Mouse (Mus musculus) kidney, adult 2 months (tissue): ENCODE measurements at regions not wholly inside any gene's neighbourhood (a gene's known extent, or its start where the extent isn't known, plus 50 kb on each side); places are given as distances from the start of the nearest gene placed in this dataset.

ENCODE experiments used
- DNase-seq: peaks from one replicate; pipeline ENCODE4 v3.0.0; 2021
- H3K27ac ChIP-seq: fragments of 200-500 bp; 2 replicates; pipeline ENCODE4 v1.5.1; 2012; ENCODE audit warnings: low read depth, low read length, control low read depth, inconsistent platforms; ENCODE audit not compliant: insufficient read depth
- H3K27me3 ChIP-seq: fragments of 200-500 bp; replicated peaks from 2 replicates; pipeline ENCODE4 v1.6.1; 2012; ENCODE audit warnings: mild to moderate bottlenecking, moderate library complexity, low read length, inconsistent platforms; ENCODE audit not compliant: control insufficient read depth, insufficient read depth
- H3K36me3 ChIP-seq: fragments of 200-500 bp; 2 replicates; pipeline ENCODE4 v1.6.1; 2012; ENCODE audit warnings: mild to moderate bottlenecking, moderate library complexity, low read length, inconsistent platforms; ENCODE audit not compliant: control insufficient read depth, insufficient read depth
- H3K4me1 ChIP-seq: fragments of 200-500 bp; 2 replicates; pipeline ENCODE4 v1.6.1; 2011; ENCODE audit warnings: low read length; ENCODE audit not compliant: control insufficient read depth, insufficient read depth
- H3K4me3 ChIP-seq: fragments of 200-500 bp; 2 replicates; pipeline ENCODE4 v1.5.1; 2011; ENCODE audit warnings: mild to moderate bottlenecking, low read depth, low read length, control low read depth; ENCODE audit not compliant: insufficient read depth
- CTCF ChIP-seq: fragments of 200-500 bp; conservative IDR thresholded peaks from 2 replicates; pipeline ENCODE4 v1.5.1; 2011; ENCODE audit warnings: low read depth, mild to moderate bottlenecking, control low read depth, low read length, moderate library complexity, mixed read lengths; ENCODE audit not compliant: insufficient read depth, insufficient read length
- POLR2A ChIP-seq: fragments of 200-500 bp; IDR thresholded peaks from one replicate; pipeline ENCODE4 v1.6.1; 2011; ENCODE audit warnings: low read depth, low read length, control low read depth
- WGBS: fragments of 180-500 bp; shearing (Covaris S2); methylation state at CpG from one replicate; pipeline ENCODE4 v1.1.7; 2018; 5-methylcytosine and 5-hydroxymethylcytosine counted together

DNA sequence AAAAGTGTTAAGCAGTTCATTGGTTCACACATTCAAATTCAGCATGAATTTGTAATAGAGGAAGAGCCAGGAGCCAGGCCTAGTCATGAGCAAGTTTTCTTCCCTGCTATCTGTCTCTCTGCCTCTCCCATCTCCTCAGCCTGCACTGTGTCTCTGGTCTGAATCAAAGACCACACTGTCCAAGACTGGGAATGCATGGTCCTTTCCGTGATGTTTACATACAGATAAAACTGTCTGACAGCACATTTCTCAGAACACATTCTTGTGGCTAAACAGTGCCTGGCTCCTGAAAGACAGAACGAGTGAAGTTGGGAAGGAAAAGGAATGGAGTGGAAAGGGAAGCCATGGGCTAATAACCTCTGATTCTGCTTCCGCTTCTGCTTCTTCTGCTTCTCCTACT lies 183.0 kb upstream of the Lmcd1 start:
- no peak for DNase-seq

DNA sequence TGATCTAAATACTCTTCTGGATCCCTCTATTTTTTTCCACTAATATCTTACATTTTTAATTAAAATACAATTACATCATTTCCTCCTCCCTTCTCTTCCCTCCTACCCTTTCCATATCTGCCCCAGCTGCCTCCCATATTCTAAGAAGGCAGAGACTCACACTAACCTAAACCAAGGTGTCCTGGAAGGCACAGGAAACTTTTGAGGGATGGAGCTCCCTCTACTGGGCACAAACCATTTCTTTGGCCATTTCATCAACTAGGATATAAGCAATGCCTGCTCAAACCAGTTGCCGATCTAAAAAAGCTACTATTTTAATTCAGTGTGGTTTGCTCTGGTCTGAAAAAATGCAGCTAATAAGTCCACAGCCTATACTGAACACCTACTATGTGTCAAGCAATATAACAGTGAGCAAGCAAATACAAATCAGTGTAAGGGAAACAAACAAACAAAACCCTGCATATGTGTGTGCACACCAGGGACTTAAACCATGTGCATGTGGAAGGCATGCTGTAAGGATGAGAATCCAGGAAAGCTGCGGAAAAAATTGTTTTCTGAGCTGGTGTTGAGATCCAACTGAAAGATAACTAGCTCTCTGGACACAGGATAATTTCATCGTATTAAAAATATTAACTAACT lies 182.3 kb upstream of the Lmcd1 start:
- H3K27me3 ChIP-seq = no peaks in the 10 kb centered on the region
- no peak overlapping the region for H3K4me3 ChIP-seq
- peak; percentile 40 for TF ChIP-seq CTCF
- TF ChIP-seq POLR2A = no peak
- DNase-seq = peak; percentile 46
- WGBS = 56% methylated on average over 3 of the region's 3 CpGs
- H3K36me3 ChIP-seq = no peaks in the 10 kb centered on the region
- no peaks in the 10 kb centered on the region for H3K4me1 ChIP-seq
- no peak overlapping the region for H3K27ac ChIP-seq

More for the DNA sequence above, 183.0 kb upstream of the Lmcd1 start:
- WGBS = 76% methylated on average over 3 of the region's 3 CpGs
- Histone ChIP-seq H3K27ac (no peak overlapping the region), H3K4me3 (no peak overlapping the region), H3K4me1 (no peaks in the 10 kb centered on the region), H3K27me3 (no peaks in the 10 kb centered on the region), H3K36me3 (no peaks in the 10 kb centered on the region)
- no peak for TF ChIP-seq POLR2A
- no peak for TF ChIP-seq CTCF

DNA sequence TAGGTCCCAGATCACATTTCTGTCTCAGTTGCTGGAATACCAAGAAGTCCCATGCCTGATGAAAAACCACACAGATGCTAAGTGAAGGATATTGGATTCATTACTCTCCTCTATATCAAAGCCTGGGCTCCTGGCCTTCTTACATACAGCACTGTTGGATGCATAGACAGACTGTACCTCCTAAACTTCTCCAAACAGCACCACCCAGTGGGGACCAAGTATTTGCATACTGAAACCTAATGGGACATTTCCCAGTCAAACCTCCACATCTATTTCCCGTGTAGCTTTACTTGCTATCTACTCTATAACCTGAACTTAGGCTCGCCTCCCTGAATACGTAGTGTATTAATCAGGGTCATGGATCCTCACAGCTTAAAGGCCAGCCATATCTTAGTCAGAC lies 180.3 kb upstream of the Lmcd1 start:
- no peak for TF ChIP-seq CTCF
- TF ChIP-seq POLR2A = no peak
- Histone ChIP-seq H3K36me3 (no peaks in the 10 kb centered on the region), H3K4me3 (no peak overlapping the region), H3K27ac (no peak overlapping the region), H3K4me1 (no peaks in the 10 kb centered on the region), H3K27me3 (no peaks in the 10 kb centered on the region)
- 82% methylated on average over 3 of the region's 3 CpGs for WGBS
- no peak for DNase-seq

DNA sequence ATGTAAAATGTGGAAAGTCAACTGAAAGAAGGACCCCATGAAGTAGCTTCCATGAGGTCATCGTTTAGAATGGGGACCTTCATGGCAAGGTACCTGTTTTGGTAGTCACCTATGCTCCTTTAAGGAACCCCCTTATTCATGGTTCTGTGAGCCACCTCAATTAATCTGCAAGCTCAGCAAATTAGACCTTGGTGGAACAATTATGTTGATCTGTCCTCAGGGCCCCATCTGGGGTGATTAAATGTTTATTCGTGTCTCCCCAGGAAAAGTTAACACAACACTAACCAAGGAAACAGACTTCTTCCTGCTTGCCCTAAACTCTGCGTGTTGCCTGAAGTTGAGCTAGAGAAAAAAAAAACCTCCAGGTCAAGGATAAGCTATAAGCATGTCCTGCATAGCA lies 175.9 kb upstream of the Lmcd1 start:
- no peaks in the 10 kb centered on the region for H3K27me3 ChIP-seq
- H3K4me1 ChIP-seq = no peaks in the 10 kb centered on the region
- no peak overlapping the region for H3K4me3 ChIP-seq
- no peaks in the 10 kb centered on the region for H3K36me3 ChIP-seq
- H3K27ac ChIP-seq = no peak overlapping the region
- TF ChIP-seq CTCF (no peak), POLR2A (no peak)
- 71% methylated on average over 3 of the region's 3 CpGs for WGBS
- DNase-seq = no peak

DNA sequence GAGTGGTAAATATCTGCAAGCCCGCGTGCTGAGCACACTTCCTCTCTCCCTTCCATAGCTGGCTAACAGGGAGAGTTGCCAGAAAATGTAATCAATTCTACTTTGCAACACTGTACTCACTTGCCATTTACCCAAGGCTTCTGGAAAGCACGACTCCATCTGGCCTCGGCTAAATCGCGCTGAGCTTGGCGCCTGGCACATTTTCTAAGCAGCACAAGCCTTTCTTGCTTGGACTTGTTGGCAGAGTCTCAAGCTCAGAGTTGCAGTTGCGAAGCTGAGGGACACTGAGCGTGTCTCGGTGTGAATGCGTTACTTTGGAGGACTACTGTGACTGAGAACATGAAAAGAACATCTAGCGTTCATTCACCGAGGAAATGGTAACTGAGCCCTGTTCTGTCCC lies 164.9 kb upstream of the Lmcd1 start:
- H3K36me3 ChIP-seq = no peaks in the 10 kb centered on the region
- DNase-seq = no peak
- WGBS = 92% methylated on average over 13 of the region's 13 CpGs

DNA sequence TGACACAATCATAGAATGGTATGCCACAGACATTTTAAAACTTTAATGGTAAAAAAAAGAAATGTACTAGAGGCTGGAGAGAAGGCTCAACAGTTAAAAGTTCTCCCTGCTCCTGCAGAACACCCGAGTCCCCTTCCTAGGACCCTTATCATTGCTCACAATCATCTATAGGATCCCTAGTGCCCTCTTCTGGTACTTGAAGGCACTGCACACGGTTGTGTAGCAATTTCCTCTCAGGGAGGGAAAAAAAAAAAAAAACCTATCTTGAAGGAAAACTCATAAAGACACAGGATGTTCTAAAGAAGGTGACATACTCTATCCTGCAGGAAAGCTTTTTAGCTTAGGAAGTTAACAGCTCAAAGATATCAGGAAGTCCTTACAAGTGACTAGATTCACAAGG lies 154.4 kb upstream of the Lmcd1 start:
- no peak for DNase-seq
- 54% methylated on average over 2 of the region's 2 CpGs for WGBS
- H3K4me3 ChIP-seq = no peak overlapping the region
- TF ChIP-seq CTCF (no peak), POLR2A (no peak)
- H3K36me3 ChIP-seq = no peaks in the 10 kb centered on the region
- no peaks in the 10 kb centered on the region for H3K27me3 ChIP-seq
- no peaks in the 10 kb centered on the region for H3K4me1 ChIP-seq
- no peak overlapping the region for H3K27ac ChIP-seq

More for the DNA sequence above, 164.9 kb upstream of the Lmcd1 start:
- TF ChIP-seq POLR2A = no peak
- TF ChIP-seq CTCF = no peak
- Histone ChIP-seq H3K27ac (no peak overlapping the region), H3K4me1 (no peaks in the 10 kb centered on the region), H3K4me3 (no peak overlapping the region), H3K27me3 (no peaks in the 10 kb centered on the region)

DNA sequence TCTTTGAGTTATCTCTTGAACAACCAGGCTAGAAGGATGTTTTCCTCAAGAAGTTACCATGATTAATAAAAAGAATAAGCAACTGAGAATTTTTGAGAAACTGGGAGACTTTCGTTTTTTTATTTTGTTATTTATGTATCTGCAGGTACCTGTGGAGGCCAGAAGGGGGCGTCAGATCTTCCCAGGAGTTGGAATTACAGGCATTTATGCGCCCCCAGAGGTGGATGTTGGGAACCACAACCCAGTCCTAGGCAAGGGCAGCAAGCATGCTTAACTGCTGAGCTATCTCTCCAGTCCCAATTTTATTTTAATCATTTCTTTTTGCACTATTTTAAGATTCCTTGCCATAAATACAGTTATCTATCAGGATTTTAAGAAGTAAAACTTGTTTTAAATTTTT lies 140.0 kb upstream of the Lmcd1 start:
- DNase-seq = peak; percentile 8
- H3K27me3 ChIP-seq = no peaks in the 10 kb centered on the region
- no peaks in the 10 kb centered on the region for H3K36me3 ChIP-seq
- H3K27ac ChIP-seq = no peak overlapping the region
- no peaks in the 10 kb centered on the region for H3K4me1 ChIP-seq
- TF ChIP-seq CTCF (peak; percentile 50), POLR2A (no peak)
- no peak overlapping the region for H3K4me3 ChIP-seq
- WGBS = 27% methylated on average over 3 of the region's 3 CpGs
